Mouse (Mus musculus) liver, embryonic 12.5 days (tissue): ENCODE measurements around the gene Bco1. TPM values are rescaled to one million over a fixed set of nuclear protein-coding genes. Genes with fewer than 3 reads are reported as not detected.
A peak's percentile ranks its signal among the peaks of the same experiment; 100 is the strongest.

Source experiments
- ATAC-seq: fragments of 200-750 bp; cut with Nextera tagmentation; 2 replicates; pipeline ENCODE4 v1.8.0; 2017; ENCODE audit warnings: moderate number of reproducible peaks, mild to moderate bottlenecking, moderate library complexity
- H3K27ac ChIP-seq: fragments of 300-500 bp; sonication (generic); 2 replicates; pipeline ENCODE4 v1.5.1; 2016; ENCODE audit warnings: mild to moderate bottlenecking
- H3K27me3 ChIP-seq: fragments of 300-500 bp; sonication (generic); replicated peaks from 2 replicates; pipeline ENCODE4 v1.6.1; 2016; ENCODE audit warnings: mild to moderate bottlenecking, moderate library complexity
- H3K36me3 ChIP-seq: fragments of 300-500 bp; sonication (generic); 2 replicates; pipeline ENCODE4 v1.6.1; 2016; ENCODE audit warnings: mild to moderate bottlenecking, moderate library complexity
- H3K4me1 ChIP-seq: fragments of 300-500 bp; sonication (generic); 2 replicates; pipeline ENCODE4 v1.6.1; 2016
- H3K4me2 ChIP-seq: fragments of 300-500 bp; sonication (generic); 2 replicates; pipeline ENCODE4 v1.6.1; 2016; ENCODE audit warnings: mild to moderate bottlenecking, moderate library complexity
- H3K4me3 ChIP-seq: fragments of 300-500 bp; sonication (generic); 2 replicates; pipeline ENCODE4 v1.5.1; 2016; ENCODE audit warnings: mild to moderate bottlenecking, moderate library complexity
- H3K9ac ChIP-seq: fragments of 300-500 bp; sonication (generic); 2 replicates; pipeline ENCODE4 v1.6.1; 2016; ENCODE audit warnings: mild to moderate bottlenecking, moderate library complexity
- H3K9me3 ChIP-seq: fragments of 300-500 bp; sonication (generic); replicated peaks from 2 replicates; pipeline ENCODE4 v1.6.1; 2016; ENCODE audit warnings: mild to moderate bottlenecking, moderate library complexity
- WGBS: fragments of 180-500 bp; shearing (Covaris S2); methylation state at CpG from one replicate; pipeline ENCODE4 v1.1.7; 2016; ENCODE audit not compliant: insufficient replicate concordance; 5-methylcytosine and 5-hydroxymethylcytosine counted together
- polyA plus RNA-seq: library from polyadenylated mRNA; unstranded; fragments of >200 nt; fragmentation: Nextera tagmentation; extraction: Ambion mirVana; gene quantifications from 2 replicates; pipeline ENCODE4 v1.2.1, GENCODE M21; 2016

The Bco1 gene
- polyA plus RNA-seq, result 10.3 and 10.8 TPM in 2 replicates

- Histone ChIP-seq H3K9me3 (no peaks in the 10 kb centered on the region; the same call in 1 of the 2 replicates), H3K4me2 (peak within 1 kb of the TSS; percentile 32), H3K36me3 (0 out of 2 replicates have a peak, but pooled peaks cover 5% of the 10 kb centered on the region), H3K27me3 (peaks cover 3% of the 10 kb centered on the region; the same call in 1 of the 2 replicates), H3K4me1 (peaks cover 20% of the 10 kb centered on the region), H3K27ac (no peak within 1 kb of the TSS), H3K9ac (no peak within 1 kb of the TSS), H3K4me3 (peak within 1 kb of the TSS; percentile 5; the same call in 1 of the 2 replicates)
- 0 out of 2 replicates have a peak, but pooled peaks have one; percentile 38 for ATAC-seq
- 76% methylated on average over 12 of the region's 12 CpGs for WGBS
Observed at GRCm38 (mm10) chr8:117095647-117096046, at the start of gene Bco1. Gene Bco1, plus strand, starts transcription at chr8:117095854.

- 61% methylated on average over 7 of the region's 7 CpGs for WGBS
Observed at GRCm38 (mm10) chr8:117049444-117049843, 46.2 kb upstream of the Bco1 start.

GRCm38 (mm10) chr8:117050763-117051162 is 44.9 kb upstream of the Bco1 start:
- Histone ChIP-seq H3K4me1 (peaks cover 18% of the 10 kb centered on the region), H3K9ac (no peak overlapping the region), H3K27me3 (0 out of 2 replicates have a peak, but pooled peaks cover 4% of the 10 kb centered on the region), H3K4me2 (no peak overlapping the region), H3K9me3 (no peaks in the 10 kb centered on the region), H3K4me3 (no peak overlapping the region), H3K36me3 (no peaks in the 10 kb centered on the region), H3K27ac (no peak overlapping the region)
- WGBS, result 51% methylated on average over 9 of the region's 9 CpGs
- no peak for ATAC-seq

More at GRCm38 (mm10) chr8:117049444-117049843, 46.2 kb upstream of the Bco1 start:
- Histone ChIP-seq H3K9ac (no peak overlapping the region), H3K4me1 (peaks cover 5% of the 10 kb centered on the region; the same call in 1 of the 2 replicates), H3K4me2 (no peak overlapping the region), H3K27ac (no peak overlapping the region), H3K9me3 (no peaks in the 10 kb centered on the region), H3K27me3 (peaks cover 4% of the 10 kb centered on the region), H3K36me3 (no peaks in the 10 kb centered on the region), H3K4me3 (no peak overlapping the region)
- ATAC-seq, result no peak

- ATAC-seq, result no peak
- 0 out of 2 replicates have a peak, but pooled peaks cover 4% of the 10 kb centered on the region for H3K27me3 ChIP-seq
- no peak overlapping the region for H3K9ac ChIP-seq
- H3K4me2 ChIP-seq, result no peak overlapping the region
- H3K4me1 ChIP-seq, result peaks cover 18% of the 10 kb centered on the region
- 52% methylated on average over 9 of the region's 9 CpGs for WGBS
- H3K27ac ChIP-seq, result no peak overlapping the region
- H3K36me3 ChIP-seq, result no peaks in the 10 kb centered on the region
- no peak overlapping the region for H3K4me3 ChIP-seq
- no peaks in the 10 kb centered on the region for H3K9me3 ChIP-seq
Observed at GRCm38 (mm10) chr8:117051316-117051715, 44.3 kb upstream of the Bco1 start.

- peaks cover 4% of the 10 kb centered on the region; the same call in 1 of the 2 replicates for H3K27me3 ChIP-seq
- H3K4me1 ChIP-seq, result peaks cover 18% of the 10 kb centered on the region
- H3K4me3 ChIP-seq, result no peak overlapping the region
- H3K36me3 ChIP-seq, result no peaks in the 10 kb centered on the region
- no peaks in the 10 kb centered on the region for H3K9me3 ChIP-seq
- H3K27ac ChIP-seq, result no peak overlapping the region
- ATAC-seq, result no peak
- no peak overlapping the region for H3K9ac ChIP-seq
- H3K4me2 ChIP-seq, result no peak overlapping the region
- WGBS, result 57% methylated on average over 12 of the region's 12 CpGs
Observed at GRCm38 (mm10) chr8:117053135-117054079, 42.2 kb upstream of the Bco1 start.

GRCm38 (mm10) chr8:117054146-117054545 is 41.5 kb upstream of the Bco1 start:
- Histone ChIP-seq H3K9ac (no peak overlapping the region), H3K9me3 (no peaks in the 10 kb centered on the region), H3K4me3 (no peak overlapping the region), H3K27ac (no peak overlapping the region), H3K4me1 (peaks cover 18% of the 10 kb centered on the region), H3K27me3 (peaks cover 9% of the 10 kb centered on the region; the same call in 1 of the 2 replicates), H3K4me2 (no peak overlapping the region), H3K36me3 (no peaks in the 10 kb centered on the region)
- no peak for ATAC-seq
- 77% methylated on average over 3 of the region's 3 CpGs for WGBS

- no peak for ATAC-seq
- Histone ChIP-seq H3K9ac (no peak overlapping the region), H3K4me1 (peaks cover 18% of the 10 kb centered on the region), H3K27me3 (peaks cover 12% of the 10 kb centered on the region; the same call in 1 of the 2 replicates), H3K4me3 (no peak overlapping the region), H3K4me2 (no peak overlapping the region), H3K36me3 (no peaks in the 10 kb centered on the region), H3K27ac (no peak overlapping the region), H3K9me3 (no peaks in the 10 kb centered on the region)
- WGBS, result 11% methylated on average over 6 of the region's 6 CpGs
Observed at GRCm38 (mm10) chr8:117055097-117055496, 40.6 kb upstream of the Bco1 start.

- Histone ChIP-seq H3K4me2 (no peak overlapping the region), H3K4me3 (no peak overlapping the region), H3K9ac (no peak overlapping the region), H3K4me1 (peaks cover 13% of the 10 kb centered on the region), H3K27ac (no peak overlapping the region), H3K36me3 (no peaks in the 10 kb centered on the region), H3K27me3 (peaks cover 12% of the 10 kb centered on the region; the same call in 1 of the 2 replicates), H3K9me3 (no peaks in the 10 kb centered on the region; the same call in 1 of the 2 replicates)
- no peak for ATAC-seq
- WGBS, result 68% methylated on average over 7 of the region's 7 CpGs
Observed at GRCm38 (mm10) chr8:117059021-117059420, 36.6 kb upstream of the Bco1 start.

- ATAC-seq, result no peak
- no peak overlapping the region for H3K27ac ChIP-seq
- no peak overlapping the region for H3K9ac ChIP-seq
- H3K27me3 ChIP-seq, result peaks cover 17% of the 10 kb centered on the region; the same call in 1 of the 2 replicates
- no peaks in the 10 kb centered on the region for H3K36me3 ChIP-seq
- no peaks in the 10 kb centered on the region; the same call in 1 of the 2 replicates for H3K9me3 ChIP-seq
- no peak overlapping the region for H3K4me2 ChIP-seq
- no peak overlapping the region for H3K4me3 ChIP-seq
- WGBS, result 73% methylated on average over 13 of the region's 13 CpGs
- H3K4me1 ChIP-seq, result peaks cover 4% of the 10 kb centered on the region; the same call in 1 of the 2 replicates
Observed at GRCm38 (mm10) chr8:117060306-117060705, 35.3 kb upstream of the Bco1 start.

GRCm38 (mm10) chr8:117061180-117061880 is 34.3 kb upstream of the Bco1 start:
- no peak for ATAC-seq
- Histone ChIP-seq H3K9ac (no peak overlapping the region), H3K36me3 (no peaks in the 10 kb centered on the region), H3K4me1 (no peaks in the 10 kb centered on the region), H3K4me2 (no peak overlapping the region), H3K27ac (no peak overlapping the region), H3K4me3 (no peak overlapping the region), H3K9me3 (no peaks in the 10 kb centered on the region; the same call in 1 of the 2 replicates), H3K27me3 (peaks cover 13% of the 10 kb centered on the region; the same call in 1 of the 2 replicates)
- WGBS, result 54% methylated on average over 13 of the region's 13 CpGs

GRCm38 (mm10) chr8:117066955-117067354 is 28.7 kb upstream of the Bco1 start:
- 35% methylated on average over 7 of the region's 7 CpGs for WGBS
- no peak for ATAC-seq
- Histone ChIP-seq H3K27ac (no peak overlapping the region), H3K9me3 (no peaks in the 10 kb centered on the region; the same call in 1 of the 2 replicates), H3K4me3 (no peak overlapping the region), H3K9ac (no peak overlapping the region), H3K27me3 (peaks cover 10% of the 10 kb centered on the region; the same call in 1 of the 2 replicates), H3K4me1 (0 out of 2 replicates have a peak, but pooled peaks cover 7% of the 10 kb centered on the region), H3K4me2 (no peak overlapping the region), H3K36me3 (no peaks in the 10 kb centered on the region)
